Mouse (Mus musculus): ENCODE results near the gene Dock4. TPM values are rescaled to one million over a fixed set of nuclear protein-coding genes. Genes with fewer than 3 reads are reported as not detected.

Dock4 gene
- total and polyA plus RNA-seq, 3 experiments: 0.26 to 0.67 (median 0.38) TPM

DNA sequence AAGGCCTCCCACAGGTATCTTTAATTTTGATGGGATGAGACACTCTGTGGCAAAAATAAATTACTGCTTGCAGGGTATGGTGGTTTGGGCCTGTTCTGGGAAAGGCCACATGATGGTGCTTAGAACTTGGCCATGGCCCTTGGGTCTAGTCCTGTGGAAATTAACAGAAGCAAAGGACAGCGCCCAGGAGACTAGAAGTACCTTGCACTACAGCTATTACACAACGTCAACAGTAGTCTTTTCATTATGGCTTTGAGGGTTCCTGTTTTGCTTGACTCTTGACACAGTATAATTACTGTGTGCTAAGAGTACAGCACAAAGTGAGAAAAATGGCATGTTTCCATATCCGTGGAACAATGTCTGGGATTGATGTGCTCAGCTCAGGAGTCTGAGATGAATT, 300.3 kb downstream of the Dock4 start:
- no peaks in the 10 kb centered on the region for H3K36me3 ChIP-seq (replicated peaks in 1 of 2; ENCODE audit: control insufficient read depth in 1 of 2, insufficient read depth in 1 of 2, low read length in 1 of 2)
- DNase-seq (ENCODE audit: extremely low read depth): no peak
- H3K27me3 ChIP-seq (replicated peaks): no peaks in the 10 kb centered on the region
- TF ChIP-seq UBTF (IDR thresholded peaks at IDR 0.05; ENCODE audit: low read depth, low read length): no peak
- no peak for TF ChIP-seq RCOR1 (conservative IDR thresholded peaks at IDR 0.05; ENCODE audit: low read depth, low read length)
- TF ChIP-seq GABPA (IDR thresholded peaks at IDR 0.05; ENCODE audit: insufficient replicate concordance, low read depth, low read length): no peak
- no peak for TF ChIP-seq RAD21 (IDR thresholded peaks at IDR 0.05; ENCODE audit: low read depth, low read length)
- no peak for TF ChIP-seq MAZ (IDR thresholded peaks at IDR 0.05; ENCODE audit: low read depth, low read length)
- no peak for TF ChIP-seq ETS1 (conservative IDR thresholded peaks at IDR 0.05; ENCODE audit: low read depth, low read length)
- no peak for TF ChIP-seq EP300 (IDR thresholded peaks at IDR 0.05; ENCODE audit: low read length)
- TF ChIP-seq JUN (IDR thresholded peaks at IDR 0.05; ENCODE audit: insufficient read depth, low read depth, low read length): no peak
- no peak for TF ChIP-seq ZMIZ1 (IDR thresholded peaks at IDR 0.05; ENCODE audit: low read depth, low read length)
- no peak for TF ChIP-seq ZKSCAN1 (IDR thresholded peaks at IDR 0.05; ENCODE audit: borderline replicate concordance, low read depth, low read length)
- TF ChIP-seq NELFE (IDR thresholded peaks at IDR 0.05; ENCODE audit: low read depth, low read length): no peak
- TF ChIP-seq POLR2A (IDR thresholded peaks at IDR 0.05; ENCODE audit: low read depth, low read length): no peak
- no peak for TF ChIP-seq ELF1 (IDR thresholded peaks at IDR 0.05; ENCODE audit: low read depth, low read length)
- no peak for TF ChIP-seq USF2 (conservative IDR thresholded peaks at IDR 0.05; ENCODE audit: low read depth, low read length)
- TF ChIP-seq ZC3H11A (IDR thresholded peaks at IDR 0.05; ENCODE audit: low read depth, low read length): no peak
- dilution Hi-C loops (cut with MboI; ENCODE audit: extremely low pct_ligation_motif_present, extremely low pct_unique_long_range_greater_than_20kb, low sequenced_read_pairs) (no loop called here), in situ Hi-C loops (cut with MboI; ENCODE audit: low pct_ligation_motif_present, low pct_unique_long_range_greater_than_20kb, low sequenced_read_pairs) (no loop called here)
- H3K9ac ChIP-seq (ENCODE audit: insufficient read depth, low read depth): no peak overlapping the region
- H3K4me1 ChIP-seq (ENCODE audit: control insufficient read depth in 1 of 2, insufficient read depth in 2 of 2): no peaks in the 10 kb centered on the region
- no peak overlapping the region for H3K4me3 ChIP-seq (replicated peaks in 1 of 3; ENCODE audit: low read depth in 2 of 3, low read length in 2 of 3, poor library complexity in 1 of 3)
- H3K9me3 ChIP-seq (replicated peaks; ENCODE audit: low read length): no peaks in the 10 kb centered on the region
- H3K4me2 ChIP-seq (ENCODE audit: insufficient read depth, low read depth, poor library complexity, severe bottlenecking): no peak overlapping the region
- no peak overlapping the region for H3K27ac ChIP-seq (ENCODE audit: insufficient read depth, low read depth)
- H3K79me2 ChIP-seq (replicated peaks; ENCODE audit: control insufficient read depth, extremely low read depth, insufficient read depth, poor library complexity, severe bottlenecking): no peaks in the 10 kb centered on the region

GRCm38 (mm10) chr12:40759281-40759680, 313.5 kb downstream of the Dock4 start:
- no peak for DNase-seq (ENCODE audit: extremely low read depth)
- dilution Hi-C loops (cut with MboI; ENCODE audit: extremely low pct_ligation_motif_present, extremely low pct_unique_long_range_greater_than_20kb, low sequenced_read_pairs) (no loop called here), in situ Hi-C loops (cut with MboI; ENCODE audit: low pct_ligation_motif_present, low pct_unique_long_range_greater_than_20kb, low sequenced_read_pairs) (no loop called here)
- H3K4me1 ChIP-seq (ENCODE audit: control insufficient read depth in 1 of 2, insufficient read depth in 2 of 2): no peaks in the 10 kb centered on the region
- H3K36me3 ChIP-seq (replicated peaks in 1 of 2; ENCODE audit: control insufficient read depth in 1 of 2, insufficient read depth in 1 of 2, low read length in 1 of 2): no peaks in the 10 kb centered on the region
- H3K4me2 ChIP-seq (ENCODE audit: insufficient read depth, low read depth, poor library complexity, severe bottlenecking): no peak overlapping the region
- no peak overlapping the region for H3K4me3 ChIP-seq (replicated peaks in 1 of 3; ENCODE audit: low read depth in 2 of 3, low read length in 2 of 3, poor library complexity in 1 of 3)
- TF ChIP-seq E2F4 (IDR thresholded peaks at IDR 0.05; ENCODE audit: insufficient replicate concordance, low read depth, low read length) (no peak), MAX (IDR thresholded peaks at IDR 0.05; ENCODE audit: low read length) (no peak), CHD1 (IDR thresholded peaks at IDR 0.05; ENCODE audit: low read depth, low read length) (no peak), POLR2AphosphoS2 (IDR thresholded peaks at IDR 0.05; ENCODE audit: low read depth, low read length) (no peak), PAX5 (IDR thresholded peaks at IDR 0.05; ENCODE audit: low read length) (no peak), MAZ (IDR thresholded peaks at IDR 0.05; ENCODE audit: low read depth, low read length) (no peak)
- no peaks in the 10 kb centered on the region for H3K9me3 ChIP-seq (replicated peaks; ENCODE audit: low read length)
- no peak overlapping the region for H3K9ac ChIP-seq (ENCODE audit: insufficient read depth, low read depth)
- H3K27me3 ChIP-seq (replicated peaks): no peaks in the 10 kb centered on the region
- no peak overlapping the region for H3K27ac ChIP-seq (ENCODE audit: insufficient read depth, low read depth)
- no peaks in the 10 kb centered on the region for H3K79me2 ChIP-seq (replicated peaks; ENCODE audit: control insufficient read depth, extremely low read depth, insufficient read depth, poor library complexity, severe bottlenecking)

Measured in CH12.LX (cell line).